Mouse (Mus musculus) testis, adult 2 months (tissue): ENCODE results near the gene Gm2001. TPM values are rescaled to one million over a fixed set of nuclear protein-coding genes. Genes with fewer than 3 reads are reported as not detected.
"Not testable (repeated sequence)": the region's sequence is repeated elsewhere in the genome, so short reads cannot be mapped to it uniquely, and the experiment has no call there.

ENCODE experiments used
- H3K27ac ChIP-seq: fragments of 200-500 bp; 2 replicates; pipeline ENCODE4 v1.5.1; 2012; ENCODE audit warnings: low read depth, low read length; ENCODE audit not compliant: control insufficient read depth, insufficient read depth
- H3K27me3 ChIP-seq: fragments of 200-500 bp; 2 replicates; pipeline ENCODE4 v1.6.1; 2012; ENCODE audit warnings: mild to moderate bottlenecking, low read length, moderate library complexity; ENCODE audit not compliant: control insufficient read depth, insufficient read depth
- H3K36me3 ChIP-seq: fragments of 200-500 bp; 2 replicates; pipeline ENCODE4 v1.6.1; 2012; ENCODE audit warnings: mild to moderate bottlenecking, low read length; ENCODE audit not compliant: control insufficient read depth, insufficient read depth
- H3K4me1 ChIP-seq: fragments of 200-500 bp; 2 replicates; pipeline ENCODE4 v1.6.1; 2012; ENCODE audit warnings: low read length; ENCODE audit not compliant: control insufficient read depth, insufficient read depth
- H3K4me3 ChIP-seq: fragments of 200-500 bp; 2 replicates; pipeline ENCODE4 v1.5.1; 2012; ENCODE audit warnings: low read depth, mild to moderate bottlenecking, low read length, moderate library complexity, mixed read lengths; ENCODE audit not compliant: control insufficient read depth
- polyA plus RNA-seq: library from polyadenylated mRNA; depleted of rRNA; stranded (reverse); fragments of >200 nt; gene quantifications from 2 replicates; pipeline ENCODE4 v1.2.3, GENCODE M21; 2012; rRNA removed

Gm2001 gene
- polyA plus RNA-seq, result not detected in 2 replicates

DNA sequence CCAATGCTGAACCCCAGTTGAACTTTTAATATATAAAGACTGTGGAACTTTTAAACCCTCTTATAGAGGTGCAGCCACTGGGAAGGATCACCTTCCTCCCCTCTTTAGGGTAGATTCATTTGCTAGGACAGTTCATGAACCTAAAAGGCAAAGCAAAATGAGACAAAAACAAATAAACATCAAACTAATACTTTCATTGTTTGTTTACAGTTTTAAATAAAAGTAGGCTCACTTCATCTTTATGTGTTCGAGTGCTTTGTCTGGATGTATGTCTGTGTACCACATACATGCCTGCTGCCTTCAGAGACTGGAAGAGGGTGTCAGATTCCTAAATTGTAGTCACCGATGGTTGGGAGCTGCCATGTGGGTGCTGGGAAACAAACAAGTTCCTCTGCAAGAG is at the start of gene Gm2001:
Gene Gm2001, minus strand, starts transcription at position 101 of the 400 bp plus-strand sequence.
- H3K36me3 ChIP-seq, H3K27me3 ChIP-seq, H3K4me1 ChIP-seq, H3K27ac ChIP-seq, H3K4me3 ChIP-seq: not testable (repeated sequence)

DNA sequence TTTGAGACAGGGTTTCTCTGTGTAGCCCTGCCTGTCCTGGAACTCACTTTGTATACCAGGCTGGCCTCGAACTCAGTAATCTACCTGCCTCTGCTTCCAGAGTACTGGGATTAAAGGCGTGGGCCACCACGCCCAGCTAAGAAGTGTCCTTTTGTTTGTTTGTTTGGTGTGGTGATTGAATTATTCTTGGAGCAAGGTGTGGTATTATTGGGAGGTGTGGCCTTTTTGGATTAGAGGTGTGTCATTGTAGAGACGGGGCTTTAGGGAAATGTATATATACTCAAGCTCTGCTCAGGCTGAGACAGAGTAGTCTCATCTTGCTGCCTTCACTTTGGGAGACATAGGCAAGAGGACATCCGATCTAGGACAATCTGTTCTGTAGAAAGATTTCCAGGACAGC is 31.6 kb upstream of the Gm2001 start, which contains the start of gene Gm2016:
Gene Gm2016, plus strand, starts transcription at position 301 of the 400 bp plus-strand sequence.
- H3K36me3 ChIP-seq, H3K4me3 ChIP-seq, H3K4me1 ChIP-seq, H3K27ac ChIP-seq, H3K27me3 ChIP-seq: not testable (repeated sequence)

DNA sequence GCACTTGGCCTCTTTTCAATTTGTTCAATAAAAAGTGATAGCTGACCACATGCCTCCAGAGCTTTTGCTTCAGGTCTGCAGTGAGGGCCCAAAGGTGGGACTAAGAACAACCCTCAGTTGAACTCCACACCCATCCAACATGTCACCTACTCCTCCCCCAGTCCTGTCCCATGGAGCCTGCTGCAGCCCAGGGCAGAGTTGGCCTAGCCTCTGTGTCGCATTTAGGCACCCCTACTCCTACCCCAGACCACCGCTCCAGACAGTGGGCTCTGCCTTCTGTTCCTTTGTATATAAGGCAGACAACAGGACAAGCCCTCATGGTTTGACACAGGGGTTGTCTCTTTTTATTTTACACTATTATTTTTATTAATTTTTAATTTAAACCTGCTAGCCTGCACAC is 21.9 kb upstream of the Gm2001 start:
- H3K4me1 ChIP-seq, H3K36me3 ChIP-seq, H3K27ac ChIP-seq, H3K4me3 ChIP-seq, H3K27me3 ChIP-seq: not testable (repeated sequence)

DNA sequence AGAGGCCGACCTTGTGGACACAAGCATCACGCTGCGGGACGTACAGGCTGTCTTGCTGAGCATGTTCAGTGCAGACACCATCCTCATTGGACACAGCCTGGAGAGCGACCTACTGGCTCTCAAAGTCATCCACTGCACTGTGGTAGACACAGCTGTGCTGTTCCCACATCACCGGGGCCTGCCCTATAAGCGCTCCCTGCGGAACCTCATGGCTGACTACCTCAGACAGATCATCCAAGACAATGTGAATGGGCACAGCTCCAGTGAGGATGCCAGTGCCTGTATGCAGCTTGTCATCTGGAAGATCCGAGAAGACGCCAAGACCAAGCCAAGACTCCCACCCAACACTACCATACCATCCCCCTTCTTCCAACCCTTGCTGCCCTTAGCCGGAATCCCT is 21.5 kb upstream of the Gm2001 start:
- not testable (repeated sequence) for H3K27ac ChIP-seq, H3K36me3 ChIP-seq, H3K4me3 ChIP-seq, H3K4me1 ChIP-seq, H3K27me3 ChIP-seq

DNA sequence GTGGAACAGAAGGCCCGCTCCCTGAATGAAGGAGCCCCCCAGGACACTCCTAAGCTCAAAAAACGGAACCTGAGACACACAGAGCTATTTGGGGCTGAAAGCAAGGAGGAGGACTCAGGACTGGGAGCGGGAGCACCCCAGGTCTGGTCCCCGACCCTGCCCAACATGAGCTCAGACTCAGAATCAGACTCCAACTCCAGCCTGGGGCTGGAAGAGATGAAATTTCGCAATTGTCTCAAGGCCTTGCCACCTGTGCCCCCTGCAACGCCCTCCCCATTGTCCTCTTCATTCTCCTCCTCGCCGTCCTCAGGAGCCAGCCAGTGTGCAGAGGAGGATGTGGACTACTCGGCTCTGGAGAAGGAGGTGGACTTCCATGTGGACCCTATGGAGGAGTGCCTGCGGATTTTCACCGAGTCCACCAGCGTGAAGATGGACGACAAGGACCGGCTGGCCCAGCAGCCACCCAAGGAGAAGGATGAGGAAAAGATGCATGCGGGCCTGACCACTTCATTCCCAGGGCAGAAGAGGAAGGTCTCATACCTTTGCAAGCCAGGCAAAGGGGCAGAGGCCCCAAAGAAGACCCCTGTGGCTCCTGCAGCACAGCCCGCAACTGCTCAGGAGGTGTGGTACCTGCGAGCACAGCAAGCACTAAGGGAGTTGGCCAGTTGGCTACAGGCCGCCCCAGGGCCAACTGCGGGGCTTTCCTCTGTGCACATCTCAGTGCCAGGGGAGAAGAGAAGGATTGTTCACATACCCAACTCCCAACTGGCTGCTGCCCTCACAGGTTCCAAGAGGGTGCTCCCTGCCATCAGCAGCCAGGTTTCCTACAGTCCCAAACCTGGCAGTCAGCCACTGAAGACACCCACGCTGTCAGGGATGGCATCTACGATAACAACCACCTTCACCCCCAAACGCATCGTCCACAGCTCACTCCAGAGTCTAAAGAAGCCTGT is 19.9 kb upstream of the Gm2001 start:
- not testable (repeated sequence) for H3K27ac ChIP-seq, H3K4me1 ChIP-seq, H3K4me3 ChIP-seq, H3K36me3 ChIP-seq, H3K27me3 ChIP-seq

DNA sequence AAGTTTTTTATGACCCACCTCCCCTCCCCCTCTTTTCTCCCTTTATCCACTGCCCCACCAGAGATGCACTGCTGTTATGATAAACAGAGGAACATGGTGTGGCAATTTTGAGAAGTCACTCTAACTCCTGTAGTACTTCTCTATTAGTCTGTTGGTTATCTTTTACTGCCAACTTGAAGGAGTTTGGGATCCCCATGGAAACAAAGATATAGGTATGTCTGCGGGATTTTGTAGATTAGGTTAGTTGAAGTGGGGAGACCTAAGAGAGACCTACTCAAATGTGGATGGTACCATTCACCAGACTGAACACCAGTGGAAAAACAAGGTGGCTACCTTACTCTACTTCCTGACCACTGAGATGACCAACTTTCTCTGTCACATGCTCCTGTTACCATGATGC is 13.9 kb upstream of the Gm2001 start:
- H3K4me3 ChIP-seq, H3K27me3 ChIP-seq, H3K4me1 ChIP-seq, H3K36me3 ChIP-seq, H3K27ac ChIP-seq: not testable (repeated sequence)

DNA sequence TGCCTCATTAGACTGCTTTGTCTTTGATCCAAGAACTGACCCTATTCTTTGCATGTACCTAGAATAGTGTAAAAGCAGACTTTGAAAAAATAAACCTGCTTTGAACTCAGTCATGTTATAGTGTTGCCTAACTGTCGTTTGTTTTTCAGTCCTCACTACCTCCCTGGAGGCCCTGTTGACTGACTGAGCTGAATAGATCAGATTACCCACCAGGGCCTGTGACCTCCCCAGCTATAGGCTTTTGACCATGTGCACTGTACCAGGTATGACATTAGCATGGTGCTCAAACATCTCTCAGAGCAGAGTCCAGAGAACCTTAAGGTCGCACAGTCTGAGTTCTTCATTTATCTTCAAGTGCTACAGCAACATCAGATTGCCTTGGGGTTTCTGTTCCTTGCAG is 8.5 kb upstream of the Gm2001 start:
- H3K4me1 ChIP-seq, H3K27ac ChIP-seq, H3K36me3 ChIP-seq, H3K27me3 ChIP-seq, H3K4me3 ChIP-seq: not testable (repeated sequence)

DNA sequence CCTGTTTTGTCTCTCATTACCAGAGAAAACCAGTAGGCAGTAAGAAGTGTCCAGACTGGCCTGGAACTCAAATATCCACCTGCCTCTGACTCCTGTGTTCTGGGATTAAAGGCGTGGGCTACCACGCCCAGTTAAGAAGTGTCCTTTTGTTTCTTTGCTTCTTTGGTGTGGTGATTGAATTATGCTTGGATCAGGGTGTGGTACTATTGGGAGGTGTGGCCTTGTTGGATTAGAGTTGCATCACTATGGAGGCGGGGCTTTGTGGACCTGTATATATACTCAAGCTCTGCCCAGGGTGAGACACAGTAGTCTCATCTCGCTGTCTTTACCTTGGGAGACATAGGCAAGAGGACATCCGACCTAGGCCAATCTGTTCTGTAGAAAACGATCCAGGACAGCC is 25.9 kb downstream of the Gm2001 start, which contains the start of gene BB287469:
Gene BB287469, plus strand, starts transcription at position 301 of the 400 bp plus-strand sequence.
- H3K36me3 ChIP-seq, H3K4me1 ChIP-seq, H3K27me3 ChIP-seq, H3K4me3 ChIP-seq, H3K27ac ChIP-seq: not testable (repeated sequence)

DNA sequence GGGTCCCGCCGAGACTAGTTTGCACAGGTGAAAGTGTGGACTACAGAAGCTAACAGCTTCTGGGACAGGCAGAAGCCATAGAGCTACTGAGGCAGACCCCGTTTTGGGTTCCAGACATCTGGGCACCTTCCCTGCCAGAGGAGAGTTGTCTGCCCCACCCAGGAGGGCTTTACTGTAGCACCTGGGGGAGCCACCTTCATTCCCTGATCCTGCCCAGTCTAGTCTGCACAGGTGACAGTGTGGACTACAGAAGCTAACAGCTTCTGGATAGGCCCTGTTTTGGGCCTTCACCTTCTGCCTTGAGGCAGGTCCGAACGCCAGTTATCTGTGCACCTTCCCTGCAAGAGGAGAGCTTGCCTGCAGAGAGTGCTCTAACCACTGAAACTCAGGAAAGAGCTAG is 44.2 kb downstream of the Gm2001 start:
- not testable (repeated sequence) for H3K27ac ChIP-seq, H3K4me3 ChIP-seq, H3K36me3 ChIP-seq

DNA sequence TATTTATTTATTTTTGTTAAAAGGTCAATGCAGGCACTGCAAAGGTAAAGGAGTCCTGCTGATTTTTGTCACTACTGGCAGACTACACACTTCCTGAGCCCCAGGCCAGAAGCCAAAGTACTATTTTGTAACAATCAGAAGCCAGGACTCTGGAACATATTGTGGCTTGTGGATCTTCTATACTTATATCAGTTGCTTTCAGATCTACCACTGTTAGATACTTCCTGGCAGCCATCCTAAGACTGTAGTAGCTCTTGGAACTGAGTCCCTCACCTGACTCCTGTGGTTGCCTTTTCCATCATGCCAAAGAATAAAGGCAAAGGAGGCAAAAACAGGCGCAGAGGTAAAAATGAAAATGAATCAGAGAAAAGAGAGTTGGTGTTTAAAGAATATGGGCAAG is 46.9 kb downstream of the Gm2001 start, which contains the start of gene Gm21936:
Gene Gm21936, plus strand, starts transcription at position 301 of the 400 bp plus-strand sequence.
- not testable (repeated sequence) for H3K27ac ChIP-seq, H3K36me3 ChIP-seq, H3K4me3 ChIP-seq, H3K27me3 ChIP-seq, H3K4me1 ChIP-seq

More for the DNA sequence above, 44.2 kb downstream of the Gm2001 start:
- H3K4me1 ChIP-seq, H3K27me3 ChIP-seq: not testable (repeated sequence)
